Mouse (Mus musculus) stomach, embryonic 16.5 days (tissue): ENCODE data around the gene Ap3b1. TPM values are rescaled to one million over a fixed set of nuclear protein-coding genes. Genes with fewer than 3 reads are reported as not detected.

Source experiments
- ATAC-seq: fragments of 200-750 bp; cut with Nextera tagmentation; 2 replicates; pipeline ENCODE4 v1.8.0; 2017; ENCODE audit warnings: moderate number of reproducible peaks, moderate TSS enrichment; ENCODE audit not compliant: insufficient read depth, low FRiP score
- H3K27ac ChIP-seq: fragments of 300-500 bp; sonication (generic); 2 replicates; pipeline ENCODE4 v1.5.1; 2014; ENCODE audit warnings: low read length
- H3K27me3 ChIP-seq: fragments of 300-500 bp; sonication (generic); 2 replicates; pipeline ENCODE4 v1.6.1; 2014; ENCODE audit warnings: low read length, control low read depth, mixed read lengths; ENCODE audit not compliant: control insufficient read depth, insufficient read depth
- H3K36me3 ChIP-seq: fragments of 300-500 bp; sonication (generic); 2 replicates; pipeline ENCODE4 v1.6.1; 2014; ENCODE audit warnings: low read length; ENCODE audit not compliant: control insufficient read depth, insufficient read depth
- H3K4me1 ChIP-seq: fragments of 300-500 bp; sonication (generic); 2 replicates; pipeline ENCODE4 v1.6.1; 2014; ENCODE audit warnings: low read length, control low read depth, mixed read lengths; ENCODE audit not compliant: control insufficient read depth, insufficient read depth
- H3K4me2 ChIP-seq: fragments of 300-500 bp; sonication (generic); 2 replicates; pipeline ENCODE4 v1.6.1; 2014; ENCODE audit warnings: low read depth, low read length, mixed read lengths
- H3K4me3 ChIP-seq: fragments of 300-500 bp; sonication (generic); replicated peaks from 2 replicates; pipeline ENCODE4 v1.5.1; 2014; ENCODE audit warnings: mild to moderate bottlenecking, low read length
- H3K9ac ChIP-seq: fragments of 300-500 bp; sonication (generic); 2 replicates; pipeline ENCODE4 v1.6.1; 2014; ENCODE audit warnings: low read length
- H3K9me3 ChIP-seq: fragments of 300-500 bp; sonication (generic); replicated peaks from 2 replicates; pipeline ENCODE4 v1.6.1; 2016; ENCODE audit warnings: low read length, control low read depth; ENCODE audit not compliant: control insufficient read depth
- WGBS: fragments of 180-500 bp; shearing (Covaris S2); extraction: QIAGEN DNeasy Blood & Tissue Kit; methylation state at CpG from one replicate; pipeline ENCODE4 v1.1.7; 2014; 5-methylcytosine and 5-hydroxymethylcytosine counted together
- polyA plus RNA-seq: library from polyadenylated mRNA; unstranded; fragments of >200 nt; fragmentation: Nextera tagmentation; extraction: Ambion mirVana; gene quantifications from 2 replicates; pipeline ENCODE4 v1.2.1, GENCODE M21; 2015

Gene Ap3b1
- polyA plus RNA-seq, 1 experiment from 2014 or later: 47.3 TPM

GRCm38 (mm10) chr13:94549580-94549979 is 190.8 kb downstream of the Ap3b1 start:
- Histone ChIP-seq H3K9me3 (no peaks in the 10 kb centered on the region), H3K36me3 (no peaks in the 10 kb centered on the region), H3K4me3 (no peak overlapping the region), H3K27ac (no peak overlapping the region), H3K9ac (no peak overlapping the region), H3K27me3 (no peaks in the 10 kb centered on the region), H3K4me2 (no peak overlapping the region), H3K4me1 (peaks cover 6% of the 10 kb centered on the region; the same call in 1 of the 2 replicates)
- ATAC-seq: no peak
- 61% methylated on average over 3 of the region's 3 CpGs for WGBS

- H3K9ac ChIP-seq: no peak overlapping the region
- H3K36me3 ChIP-seq: no peaks in the 10 kb centered on the region
- H3K9me3 ChIP-seq: no peaks in the 10 kb centered on the region
- no peak for ATAC-seq
- H3K4me2 ChIP-seq: no peak overlapping the region
- H3K4me3 ChIP-seq: no peak overlapping the region
- H3K4me1 ChIP-seq: peaks cover 6% of the 10 kb centered on the region; the same call in 1 of the 2 replicates
- WGBS: 40% methylated on average over 4 of the region's 4 CpGs
- H3K27ac ChIP-seq: no peak overlapping the region
- no peaks in the 10 kb centered on the region for H3K27me3 ChIP-seq
Observed at GRCm38 (mm10) chr13:94550037-94550436, 191.3 kb downstream of the Ap3b1 start.

- Histone ChIP-seq H3K4me2 (no peak overlapping the region), H3K27ac (no peak overlapping the region)
- no peak for ATAC-seq
Observed at GRCm38 (mm10) chr13:94560011-94560410, 201.3 kb downstream of the Ap3b1 start.

GRCm38 (mm10) chr13:94560878-94561277 is 202.1 kb downstream of the Ap3b1 start:
- H3K4me2 ChIP-seq: no peak overlapping the region
- H3K4me1 ChIP-seq: no peaks in the 10 kb centered on the region
- no peak overlapping the region for H3K9ac ChIP-seq
- H3K27ac ChIP-seq: no peak overlapping the region
- H3K4me3 ChIP-seq: no peak overlapping the region
- H3K27me3 ChIP-seq: no peaks in the 10 kb centered on the region
- ATAC-seq: no peak
- no peaks in the 10 kb centered on the region for H3K36me3 ChIP-seq
- WGBS: 81% methylated on average over 11 of the region's 11 CpGs
- H3K9me3 ChIP-seq: no peaks in the 10 kb centered on the region

More at GRCm38 (mm10) chr13:94560011-94560410, 201.3 kb downstream of the Ap3b1 start:
- WGBS: 3% methylated on average over 3 of the region's 3 CpGs
- H3K4me3 ChIP-seq: no peak overlapping the region
- no peaks in the 10 kb centered on the region for H3K9me3 ChIP-seq
- H3K9ac ChIP-seq: no peak overlapping the region
- H3K4me1 ChIP-seq: no peaks in the 10 kb centered on the region
- H3K36me3 ChIP-seq: no peaks in the 10 kb centered on the region
- H3K27me3 ChIP-seq: no peaks in the 10 kb centered on the region

GRCm38 (mm10) chr13:94562652-94563339 is 204.0 kb downstream of the Ap3b1 start:
- 32% methylated on average over 9 of the region's 9 CpGs for WGBS
- Histone ChIP-seq H3K4me1 (no peaks in the 10 kb centered on the region), H3K36me3 (no peaks in the 10 kb centered on the region), H3K4me3 (no peak overlapping the region), H3K9ac (no peak overlapping the region), H3K27me3 (no peaks in the 10 kb centered on the region), H3K9me3 (no peaks in the 10 kb centered on the region), H3K4me2 (no peak overlapping the region), H3K27ac (no peak overlapping the region)
- ATAC-seq: no peak

GRCm38 (mm10) chr13:94563836-94564235 is 205.1 kb downstream of the Ap3b1 start:
- no peak for ATAC-seq
- Histone ChIP-seq H3K36me3 (no peaks in the 10 kb centered on the region), H3K4me2 (no peak overlapping the region), H3K4me3 (no peak overlapping the region), H3K27me3 (no peaks in the 10 kb centered on the region), H3K9ac (no peak overlapping the region), H3K9me3 (no peaks in the 10 kb centered on the region), H3K4me1 (no peaks in the 10 kb centered on the region), H3K27ac (no peak overlapping the region)
- WGBS: 89% methylated on average over 8 of the region's 8 CpGs

GRCm38 (mm10) chr13:94564351-94564994 is 205.7 kb downstream of the Ap3b1 start:
- Histone ChIP-seq H3K4me1 (no peaks in the 10 kb centered on the region), H3K4me2 (no peak overlapping the region), H3K4me3 (no peak overlapping the region), H3K9ac (no peak overlapping the region), H3K36me3 (no peaks in the 10 kb centered on the region), H3K9me3 (no peaks in the 10 kb centered on the region), H3K27me3 (no peaks in the 10 kb centered on the region), H3K27ac (no peak overlapping the region)
- ATAC-seq: no peak
- WGBS: 78% methylated on average over 13 of the region's 13 CpGs

- no peaks in the 10 kb centered on the region for H3K9me3 ChIP-seq
- no peaks in the 10 kb centered on the region for H3K27me3 ChIP-seq
- H3K4me3 ChIP-seq: no peak overlapping the region
- H3K36me3 ChIP-seq: no peaks in the 10 kb centered on the region
- no peak for ATAC-seq
- H3K4me1 ChIP-seq: no peaks in the 10 kb centered on the region
- no peak overlapping the region for H3K9ac ChIP-seq
- H3K4me2 ChIP-seq: no peak overlapping the region
- no peak overlapping the region for H3K27ac ChIP-seq
- 92% methylated on average over 14 of the region's 14 CpGs for WGBS
Observed at GRCm38 (mm10) chr13:94565176-94565575, 206.4 kb downstream of the Ap3b1 start.

- no peaks in the 10 kb centered on the region for H3K9me3 ChIP-seq
- no peak overlapping the region for H3K9ac ChIP-seq
- no peak overlapping the region for H3K4me3 ChIP-seq
- no peak for ATAC-seq
- no peaks in the 10 kb centered on the region for H3K4me1 ChIP-seq
- no peaks in the 10 kb centered on the region for H3K27me3 ChIP-seq
- no peak overlapping the region for H3K4me2 ChIP-seq
- 73% methylated on average over 9 of the region's 9 CpGs for WGBS
- H3K27ac ChIP-seq: no peak overlapping the region
- H3K36me3 ChIP-seq: no peaks in the 10 kb centered on the region
Observed at GRCm38 (mm10) chr13:94565616-94566015, 206.9 kb downstream of the Ap3b1 start.
